Mouse (Mus musculus) liver, embryonic 16.5 days (tissue): ENCODE data around the gene Rnf223. TPM values are rescaled to one million over a fixed set of nuclear protein-coding genes. Genes with fewer than 3 reads are reported as not detected.

Experiments used
- ATAC-seq: fragments of 200-750 bp; cut with Nextera tagmentation; 2 replicates; pipeline ENCODE4 v1.8.0; 2017; ENCODE audit warnings: low read depth, mild to moderate bottlenecking, moderate number of reproducible peaks, moderate library complexity
- H3K27ac ChIP-seq: fragments of 300-500 bp; sonication (generic); 2 replicates; pipeline ENCODE4 v1.5.1; 2014; ENCODE audit warnings: mild to moderate bottlenecking, low read length
- H3K27me3 ChIP-seq: fragments of 300-500 bp; sonication (generic); 2 replicates; pipeline ENCODE4 v1.6.1; 2014; ENCODE audit warnings: low read depth, low read length, mixed read lengths; ENCODE audit not compliant: control insufficient read depth, insufficient read depth
- H3K36me3 ChIP-seq: fragments of 300-500 bp; sonication (generic); 2 replicates; pipeline ENCODE4 v1.6.1; 2014; ENCODE audit warnings: mild to moderate bottlenecking; ENCODE audit not compliant: control insufficient read depth, insufficient read depth
- H3K4me1 ChIP-seq: fragments of 300-500 bp; sonication (generic); 2 replicates; pipeline ENCODE4 v1.6.1; 2014; ENCODE audit warnings: low read depth, low read length, mixed read lengths; ENCODE audit not compliant: control insufficient read depth
- H3K4me2 ChIP-seq: fragments of 300-500 bp; sonication (generic); 2 replicates; pipeline ENCODE4 v1.6.1; 2014; ENCODE audit warnings: low read depth, low read length, mixed read lengths
- H3K4me3 ChIP-seq: fragments of 300-500 bp; sonication (generic); 2 replicates; pipeline ENCODE4 v1.5.1; 2014; ENCODE audit warnings: low read depth, mild to moderate bottlenecking, low read length
- H3K9ac ChIP-seq: fragments of 300-500 bp; sonication (generic); 2 replicates; pipeline ENCODE4 v1.6.1; 2014; ENCODE audit warnings: low read depth, low read length
- H3K9me3 ChIP-seq: fragments of 300-500 bp; sonication (generic); replicated peaks from 2 replicates; pipeline ENCODE4 v1.6.1; 2016; ENCODE audit warnings: low read length; ENCODE audit not compliant: control insufficient read depth
- WGBS: fragments of 180-500 bp; shearing (Covaris S2); extraction: QIAGEN DNeasy Blood & Tissue Kit; methylation state at CpG from one replicate; pipeline ENCODE4 v1.1.7; 2014; ENCODE audit not compliant: insufficient replicate concordance; 5-methylcytosine and 5-hydroxymethylcytosine counted together
- polyA plus RNA-seq: library from polyadenylated mRNA; unstranded; fragments of >200 nt; fragmentation: Nextera tagmentation; extraction: Ambion mirVana; gene quantifications from 2 replicates; pipeline ENCODE4 v1.2.1, GENCODE M21; 2015

The Rnf223 gene
- polyA plus RNA-seq, 1 experiment from 2014 or later = 0.09 TPM

DNA sequence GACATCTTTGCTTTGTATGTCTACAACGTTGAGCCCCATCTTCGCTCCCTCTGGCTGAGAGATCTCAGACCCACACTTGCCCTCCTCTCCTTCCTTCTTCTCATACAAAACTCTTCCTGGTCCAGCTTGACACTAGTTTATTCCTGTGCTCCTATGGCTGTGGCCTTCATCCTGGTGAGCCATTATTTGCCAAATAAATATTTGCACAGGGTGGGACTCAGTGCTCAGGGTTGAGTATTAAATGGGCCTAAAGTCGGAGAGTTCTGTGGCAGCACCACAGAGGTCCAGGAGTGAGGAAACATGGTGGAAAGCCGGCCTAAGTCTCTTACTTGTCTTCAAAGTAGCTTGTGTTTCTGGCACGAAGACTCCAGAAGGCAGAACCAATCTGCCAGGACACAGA is 36.6 kb upstream of the Rnf223 start:
- 53% methylated on average over 5 of the region's 5 CpGs for WGBS
- peak overlapping the region; percentile 37 for H3K27ac ChIP-seq

DNA sequence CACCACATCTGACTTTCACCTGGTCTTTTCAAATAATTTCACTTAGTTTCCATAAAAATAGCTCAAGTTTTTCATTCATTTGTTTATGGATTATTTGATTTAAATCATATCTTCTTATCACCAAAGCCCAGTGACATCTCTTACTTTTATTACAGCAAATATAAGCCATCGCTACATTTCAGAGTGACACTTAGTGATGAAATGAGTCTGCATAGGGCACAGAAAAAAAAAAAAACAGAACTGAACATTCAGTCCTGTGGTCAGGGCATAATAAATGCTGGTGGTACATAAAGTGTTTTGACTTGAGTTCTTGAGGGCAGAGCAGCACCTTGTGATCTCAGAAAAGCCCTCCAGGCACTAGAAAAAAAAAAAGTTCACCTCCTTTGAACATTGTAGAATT is 34.1 kb upstream of the Rnf223 start:
- WGBS = 78% methylated on average over 1 of the region's 1 CpGs
- H3K27ac ChIP-seq = no peak overlapping the region
- no peak overlapping the region for H3K4me2 ChIP-seq
- no peak overlapping the region for H3K9ac ChIP-seq
- H3K4me1 ChIP-seq = peaks cover 5% of the 10 kb centered on the region
- H3K36me3 ChIP-seq = no peaks in the 10 kb centered on the region
- no peaks in the 10 kb centered on the region for H3K27me3 ChIP-seq
- H3K4me3 ChIP-seq = no peak overlapping the region
- no peaks in the 10 kb centered on the region for H3K9me3 ChIP-seq
- ATAC-seq = no peak

More for the DNA sequence above, 36.6 kb upstream of the Rnf223 start:
- H3K27me3 ChIP-seq = no peaks in the 10 kb centered on the region
- H3K9me3 ChIP-seq = no peaks in the 10 kb centered on the region
- H3K4me2 ChIP-seq = no peak overlapping the region
- H3K4me3 ChIP-seq = no peak overlapping the region
- peaks cover 11% of the 10 kb centered on the region for H3K4me1 ChIP-seq
- H3K9ac ChIP-seq = no peak overlapping the region
- ATAC-seq = peak; percentile 64
- no peaks in the 10 kb centered on the region for H3K36me3 ChIP-seq

DNA sequence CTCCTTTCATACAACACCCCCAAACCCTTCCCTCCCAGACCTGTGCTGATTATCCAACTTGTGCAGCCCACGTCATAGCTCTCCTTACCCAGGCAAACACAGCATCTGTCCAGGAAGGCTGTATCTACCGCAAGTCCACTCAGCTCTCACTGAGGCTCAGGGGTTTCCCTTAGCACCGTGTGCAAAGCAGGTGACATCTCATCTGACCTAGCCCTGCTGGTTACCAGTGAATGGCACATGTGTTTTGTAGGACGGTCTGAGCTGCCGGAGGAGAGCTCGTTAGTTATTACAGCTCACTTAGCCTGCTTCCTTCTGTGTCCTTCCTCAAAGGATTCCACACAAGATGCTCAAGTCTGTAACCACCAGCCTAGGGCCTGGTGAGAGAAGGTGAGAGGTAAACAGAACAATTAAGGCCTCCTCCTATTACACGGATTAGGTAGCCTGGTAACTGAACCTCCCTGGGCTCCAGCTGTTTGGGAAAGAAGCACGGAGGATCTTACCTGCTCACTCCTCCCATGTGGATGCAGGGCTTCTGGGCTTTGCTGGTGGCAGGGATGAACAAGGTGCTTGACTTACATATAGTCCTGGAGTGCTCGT is 32.4 kb upstream of the Rnf223 start:
- no peak for ATAC-seq
- Histone ChIP-seq H3K27me3 (no peaks in the 10 kb centered on the region), H3K9ac (no peak overlapping the region), H3K4me3 (no peak overlapping the region), H3K4me1 (peaks cover 5% of the 10 kb centered on the region), H3K36me3 (no peaks in the 10 kb centered on the region), H3K4me2 (no peak overlapping the region), H3K27ac (no peak overlapping the region), H3K9me3 (no peaks in the 10 kb centered on the region)
- WGBS = 59% methylated on average over 9 of the region's 9 CpGs

DNA sequence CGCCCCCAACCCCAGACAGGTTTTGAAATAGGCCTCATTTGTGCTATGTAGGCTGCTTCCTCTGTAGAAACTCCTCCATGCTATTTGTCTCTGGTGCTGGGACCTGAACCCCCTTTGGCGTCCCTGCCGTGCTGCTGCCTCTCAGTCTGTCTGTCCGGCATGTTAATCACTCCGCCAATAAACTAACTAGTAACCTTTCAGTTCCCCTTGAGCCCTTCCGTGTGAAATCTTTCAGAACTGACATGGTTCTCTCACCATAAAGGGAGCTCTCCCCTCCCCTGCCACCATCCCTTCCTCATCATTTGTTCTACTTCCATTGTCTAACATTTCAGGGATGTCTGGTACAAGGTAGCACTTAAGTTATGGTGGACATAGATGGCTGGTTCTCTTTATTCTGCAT is 30.9 kb upstream of the Rnf223 start:
- H3K27ac ChIP-seq = no peak overlapping the region
- H3K4me3 ChIP-seq = no peak overlapping the region
- WGBS = 55% methylated on average over 6 of the region's 6 CpGs
- ATAC-seq = no peak
- H3K27me3 ChIP-seq = no peaks in the 10 kb centered on the region
- no peaks in the 10 kb centered on the region for H3K9me3 ChIP-seq
- no peak overlapping the region for H3K9ac ChIP-seq
- H3K4me2 ChIP-seq = no peak overlapping the region
- no peaks in the 10 kb centered on the region for H3K4me1 ChIP-seq
- no peaks in the 10 kb centered on the region for H3K36me3 ChIP-seq

DNA sequence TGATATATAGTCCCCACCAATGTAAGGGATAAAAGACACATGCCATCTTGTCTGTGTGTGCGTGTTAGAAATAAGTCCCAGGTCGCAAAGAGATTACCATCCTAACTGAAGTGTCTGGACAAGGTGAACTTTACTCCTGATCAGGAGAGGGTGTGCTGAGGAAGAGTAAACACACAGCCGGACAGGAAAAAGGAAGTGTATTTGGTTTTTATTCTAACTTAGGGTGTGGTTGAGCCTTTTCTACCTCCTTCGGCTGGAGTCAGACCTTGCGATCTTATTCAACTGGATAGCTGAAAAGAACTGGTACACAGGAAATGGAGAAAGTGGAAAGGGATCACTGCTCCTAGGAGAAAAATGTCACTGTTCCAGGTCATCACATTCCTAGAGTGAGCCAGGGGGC is 29.8 kb upstream of the Rnf223 start:
- Histone ChIP-seq H3K4me2 (no peak overlapping the region), H3K27ac (no peak overlapping the region), H3K4me3 (no peak overlapping the region), H3K4me1 (no peaks in the 10 kb centered on the region), H3K36me3 (no peaks in the 10 kb centered on the region), H3K9ac (no peak overlapping the region), H3K27me3 (no peaks in the 10 kb centered on the region), H3K9me3 (no peaks in the 10 kb centered on the region)
- WGBS = 59% methylated on average over 5 of the region's 5 CpGs
- ATAC-seq = peak; percentile 35; the same call in 1 of the 2 replicates

DNA sequence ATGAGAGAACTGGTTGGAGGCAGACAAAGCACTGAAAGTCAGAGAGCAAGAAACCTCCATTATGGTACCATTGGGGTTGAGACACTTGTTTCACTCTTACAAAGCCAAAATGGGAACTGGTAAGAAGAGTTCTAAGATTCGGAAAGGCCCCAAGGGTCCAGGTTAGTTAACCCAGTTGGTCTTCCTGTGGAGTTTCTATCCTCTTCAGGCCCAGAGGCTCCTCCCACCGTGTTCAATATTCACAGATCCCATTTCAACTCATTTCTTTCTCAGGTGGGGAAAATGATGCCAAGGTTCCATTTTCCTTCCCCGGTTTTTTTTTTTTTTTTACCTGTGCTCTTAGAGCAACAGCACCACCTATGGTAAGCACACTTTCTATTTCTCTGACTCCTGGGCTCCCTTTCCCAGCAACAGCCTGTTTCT is 28.8 kb upstream of the Rnf223 start:
- no peak for ATAC-seq

DNA sequence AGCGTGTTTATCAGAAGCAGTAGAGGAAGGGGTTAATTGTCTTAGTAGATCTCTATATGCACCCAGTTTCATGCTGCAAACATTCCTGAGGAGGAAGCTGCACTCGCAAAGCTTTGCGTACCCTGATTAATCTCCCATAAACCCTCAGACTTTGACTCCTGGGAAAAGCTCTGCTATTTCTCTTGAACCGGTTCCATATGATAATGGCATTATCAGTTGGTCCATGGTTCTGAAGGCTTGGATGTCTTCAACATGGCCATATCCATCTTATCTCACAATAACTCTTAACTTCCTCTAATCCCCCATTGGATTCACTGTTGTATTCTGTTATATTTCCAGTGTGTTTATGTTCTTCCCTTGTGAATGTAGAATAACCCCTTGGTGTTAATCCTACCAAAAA is 27.0 kb upstream of the Rnf223 start:
- no peaks in the 10 kb centered on the region for H3K4me1 ChIP-seq
- no peak overlapping the region for H3K27ac ChIP-seq
- H3K27me3 ChIP-seq = no peaks in the 10 kb centered on the region
- no peaks in the 10 kb centered on the region for H3K36me3 ChIP-seq
- 58% methylated on average over 4 of the region's 4 CpGs for WGBS
- H3K4me3 ChIP-seq = no peak overlapping the region
- no peak for ATAC-seq
- H3K9me3 ChIP-seq = no peaks in the 10 kb centered on the region
- no peak overlapping the region for H3K9ac ChIP-seq
- H3K4me2 ChIP-seq = no peak overlapping the region

More for the DNA sequence above, 28.8 kb upstream of the Rnf223 start:
- WGBS = 24% methylated on average over 3 of the region's 3 CpGs
- Histone ChIP-seq H3K27ac (no peak overlapping the region), H3K9me3 (no peaks in the 10 kb centered on the region), H3K4me2 (no peak overlapping the region), H3K27me3 (no peaks in the 10 kb centered on the region), H3K36me3 (no peaks in the 10 kb centered on the region), H3K4me1 (no peaks in the 10 kb centered on the region), H3K9ac (no peak overlapping the region), H3K4me3 (no peak overlapping the region)

DNA sequence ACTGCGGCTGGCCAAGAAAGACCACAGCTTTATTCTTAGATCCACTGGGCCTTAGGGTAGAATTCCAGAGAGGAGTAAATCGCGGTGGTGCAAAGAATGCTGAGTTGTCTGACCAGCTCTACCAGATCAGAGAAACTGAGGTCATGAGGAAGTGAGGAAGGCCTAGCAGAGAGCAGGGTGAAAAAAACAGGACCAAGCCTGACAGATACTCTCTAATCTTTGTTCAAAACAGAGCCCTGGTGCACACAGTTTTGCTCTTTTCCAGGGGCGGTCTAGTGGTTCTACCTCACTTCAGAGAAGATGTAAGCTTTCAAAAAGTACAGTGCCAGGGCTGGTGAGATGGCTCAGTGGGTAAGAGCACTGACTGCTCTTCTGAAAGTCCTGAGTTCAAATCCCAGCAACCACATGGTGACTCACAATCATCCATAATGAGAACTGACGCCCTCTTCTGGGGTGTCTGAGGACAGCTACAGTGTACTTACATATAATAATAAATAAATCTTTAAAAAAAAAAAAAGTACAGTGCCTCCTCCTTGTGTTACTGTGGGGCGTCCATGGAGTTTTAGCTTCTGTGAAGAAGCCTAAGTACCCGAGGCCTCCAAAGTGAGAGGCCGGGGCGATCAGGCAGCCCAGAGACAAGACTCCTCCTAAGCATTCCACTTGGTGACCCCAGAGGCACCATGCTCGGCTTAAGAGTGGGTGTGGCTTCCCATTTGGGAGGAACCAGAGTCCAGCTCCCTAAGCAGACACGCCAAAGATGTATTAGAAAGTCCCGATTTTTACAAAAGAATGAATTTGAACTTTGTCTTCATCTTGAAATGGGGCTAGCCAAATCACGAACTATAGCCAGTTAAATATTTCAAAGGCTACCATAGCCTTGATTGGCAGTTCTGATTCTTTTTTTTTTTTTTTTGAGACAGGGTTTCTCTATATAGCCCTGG is 21.4 kb upstream of the Rnf223 start:
- peak overlapping the region; percentile 83 for H3K4me3 ChIP-seq
- WGBS = 21% methylated on average over 13 of the region's 13 CpGs
- H3K4me1 ChIP-seq = peaks cover 18% of the 10 kb centered on the region
- H3K27me3 ChIP-seq = no peaks in the 10 kb centered on the region
- H3K36me3 ChIP-seq = no peaks in the 10 kb centered on the region
- H3K4me2 ChIP-seq = peak overlapping the region; percentile 73
- H3K9me3 ChIP-seq = no peaks in the 10 kb centered on the region
- H3K27ac ChIP-seq = peak overlapping the region; percentile 77
- ATAC-seq = peak; percentile 31
- peak overlapping the region; percentile 64 for H3K9ac ChIP-seq
